Mouse (Mus musculus): Measurements from ENCODE around the gene Treml4.
"Not testable (repeated sequence)": the region's sequence is repeated elsewhere in the genome, so short reads cannot be mapped to it uniquely, and the experiment has no call there.

Treml4 gene

DNA sequence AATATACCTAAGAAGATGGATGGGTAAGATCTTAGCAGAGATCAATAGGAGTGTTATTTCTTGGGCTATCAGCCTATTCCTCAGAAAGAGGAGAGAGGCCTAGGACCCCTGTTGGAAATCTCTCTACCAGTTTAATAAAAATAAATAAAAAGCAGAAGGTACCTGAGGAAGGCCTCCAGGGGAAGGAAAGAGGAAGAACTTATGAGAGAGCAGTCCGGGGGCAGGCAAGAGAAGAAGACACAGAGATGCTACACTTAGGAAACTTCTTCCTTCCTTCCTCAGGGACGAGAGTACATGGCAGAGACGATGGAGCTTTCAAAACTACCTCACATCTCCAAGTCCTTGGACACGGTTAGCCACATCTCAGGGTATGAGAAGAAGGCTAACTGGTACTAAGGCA lies 10.0 kb downstream of the Treml4 start:
- no peak for DNase-seq (ENCODE audit: low read depth, low spot score)

- peak; percentile 86 for DNase-seq (ENCODE audit: low read depth, low spot score)
Observed at GRCm38 (mm10) chr17:48274885-48275284, 10.8 kb downstream of the Treml4 start.

GRCm38 (mm10) chr17:48275736-48276135 lies 11.6 kb downstream of the Treml4 start:
- DNase-seq (ENCODE audit: low read depth, low spot score), result no peak

DNA sequence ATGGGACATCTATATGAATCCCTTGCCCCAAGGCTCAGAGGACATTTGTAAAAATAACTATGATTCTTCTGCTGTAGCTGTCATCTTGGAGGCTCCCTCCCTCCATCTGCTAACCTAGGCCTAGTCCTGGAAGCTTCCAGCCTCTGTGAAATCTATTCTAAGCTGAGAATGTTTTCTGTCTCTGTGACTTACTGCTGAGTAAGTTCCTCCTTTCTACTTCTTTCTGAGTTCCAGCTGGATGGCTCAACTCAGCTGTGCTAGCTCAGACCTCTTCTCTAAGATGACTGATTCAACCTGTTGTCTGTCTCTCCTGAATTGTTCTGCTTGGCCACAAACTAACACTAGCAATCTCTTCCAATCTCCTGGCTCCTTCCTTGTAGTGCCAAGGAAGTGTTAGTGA lies 14.3 kb downstream of the Treml4 start:
- no peak for DNase-seq (ENCODE audit: low read depth, low spot score)

DNA sequence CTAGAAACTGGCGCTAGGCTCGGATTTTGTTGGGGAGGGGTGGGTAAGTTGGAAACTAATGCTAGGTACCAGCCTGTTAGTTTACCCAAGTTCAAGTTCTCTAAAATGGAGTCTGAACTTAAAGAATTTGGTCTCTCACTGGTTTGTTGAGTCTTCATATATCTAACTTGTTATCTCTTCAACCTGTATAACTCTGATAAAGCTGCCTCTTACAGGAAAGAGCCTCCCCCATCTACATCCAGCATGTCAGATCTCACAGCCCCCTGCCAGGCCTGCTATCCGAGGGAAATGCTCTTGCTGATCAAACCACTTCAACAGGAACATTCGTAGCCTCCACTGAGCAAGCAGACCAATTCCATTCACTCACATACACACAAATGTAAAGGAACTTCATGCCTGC lies 14.9 kb downstream of the Treml4 start:
- DNase-seq (ENCODE audit: low read depth, low spot score), result no peak

- DNase-seq (ENCODE audit: low read depth, low spot score), result no peak
Observed at GRCm38 (mm10) chr17:48280943-48281738, 17.0 kb downstream of the Treml4 start.

GRCm38 (mm10) chr17:48281739-48282085 lies 17.6 kb downstream of the Treml4 start:
- no peak for DNase-seq (ENCODE audit: low read depth, low spot score)

- DNase-seq (ENCODE audit: low read depth, low spot score), result no peak
Observed at GRCm38 (mm10) chr17:48286765-48287164, 22.7 kb downstream of the Treml4 start.

GRCm38 (mm10) chr17:48287276-48287675 lies 23.2 kb downstream of the Treml4 start:
- no peak for DNase-seq (ENCODE audit: low read depth, low spot score)

GRCm38 (mm10) chr17:48293500-48294194 lies 29.6 kb downstream of the Treml4 start:
- DNase-seq (ENCODE audit: low read depth, low spot score), result no peak

- peak; percentile 73 for DNase-seq (ENCODE audit: low read depth, low spot score)
Observed at GRCm38 (mm10) chr17:48299203-48299602, 35.1 kb downstream of the Treml4 start, which contains the start of gene Treml2. Gene Treml2, plus strand, starts transcription at chr17:48299498.

DNA sequence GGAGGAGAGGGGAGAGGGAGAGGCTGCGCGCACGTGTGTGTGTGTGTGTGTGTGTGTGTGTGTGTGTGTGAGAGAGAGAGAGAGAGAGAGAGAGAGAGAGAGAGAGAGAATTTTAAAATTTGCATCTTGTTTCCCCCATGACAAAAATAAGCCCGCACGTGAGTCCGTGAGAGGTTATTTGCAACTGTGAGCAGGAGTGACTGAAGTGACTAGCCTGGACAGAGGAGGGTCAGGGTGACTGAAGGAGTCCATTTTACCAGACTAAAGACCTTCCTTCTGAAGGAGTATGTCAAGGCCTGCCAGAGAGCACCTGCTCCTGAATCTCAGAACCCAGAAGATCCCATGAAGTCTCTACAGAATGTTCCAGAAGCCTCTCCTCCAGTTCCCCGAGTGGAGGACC lies 35.7 kb downstream of the Treml4 start:
- DNase-seq (ENCODE audit: low read depth, low spot score), result no peak

DNA sequence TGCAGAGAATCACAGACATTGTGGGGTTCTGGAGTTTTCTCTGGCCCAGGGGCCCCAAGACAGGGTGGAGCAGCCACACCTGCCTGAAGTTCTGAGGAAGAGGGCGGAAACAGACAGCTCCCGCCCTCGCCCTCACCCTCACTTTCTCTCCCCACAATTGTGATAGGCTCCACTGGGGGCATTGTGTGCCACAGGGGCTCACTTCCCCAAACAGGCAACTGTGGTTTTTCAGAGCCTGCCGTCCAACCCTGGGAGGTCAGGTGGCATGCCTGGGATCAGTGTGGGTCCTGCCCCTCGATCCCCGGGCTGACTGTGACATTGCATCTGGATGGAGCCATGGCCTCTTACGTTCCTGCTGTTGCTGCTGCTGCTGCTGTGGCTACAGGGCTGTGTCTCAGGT lies 36.1 kb downstream of the Treml4 start:
- DNase-seq (ENCODE audit: low read depth, low spot score), result peak; percentile 54

GRCm38 (mm10) chr17:48300861-48301260 lies 36.8 kb downstream of the Treml4 start:
- no peak for DNase-seq (ENCODE audit: low read depth, low spot score)

DNA sequence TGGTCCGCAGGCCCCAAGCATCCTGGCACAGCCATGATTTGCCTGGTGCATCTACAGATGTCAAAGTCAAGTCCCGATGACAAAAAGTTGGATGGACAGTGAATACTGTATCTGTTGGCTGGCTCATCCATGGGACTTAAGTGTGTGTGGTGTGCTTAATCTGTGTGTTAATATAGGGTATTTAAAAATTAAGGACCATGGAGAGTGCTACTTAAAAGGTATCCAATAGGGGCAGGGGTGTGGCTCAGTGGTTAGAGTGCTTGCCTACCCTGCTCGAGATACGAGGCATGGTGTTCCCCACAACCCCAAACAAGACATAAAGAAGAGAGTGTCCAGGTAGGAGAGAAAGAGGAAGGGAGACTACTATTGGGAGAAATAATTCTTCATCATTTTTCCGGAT lies 37.7 kb downstream of the Treml4 start:
- no peak for DNase-seq (ENCODE audit: low read depth, low spot score)

- no peak for DNase-seq (ENCODE audit: low read depth, low spot score)
Observed at GRCm38 (mm10) chr17:48312124-48312523, 48.0 kb downstream of the Treml4 start.

- not testable (repeated sequence) for DNase-seq (ENCODE audit: low read depth, low spot score)
Observed at GRCm38 (mm10) chr17:48315905-48316579, 51.9 kb downstream of the Treml4 start, which contains the start of gene B430306N03Rik. Gene B430306N03Rik, plus strand, starts transcription at chr17:48316141.

GRCm38 (mm10) chr17:48318686-48319085 lies 54.6 kb downstream of the Treml4 start:
- DNase-seq (ENCODE audit: low read depth, low spot score), result no peak

GRCm38 (mm10) chr17:48321279-48321678 lies 57.2 kb downstream of the Treml4 start:
- DNase-seq (ENCODE audit: low read depth, low spot score), result no peak

DNA sequence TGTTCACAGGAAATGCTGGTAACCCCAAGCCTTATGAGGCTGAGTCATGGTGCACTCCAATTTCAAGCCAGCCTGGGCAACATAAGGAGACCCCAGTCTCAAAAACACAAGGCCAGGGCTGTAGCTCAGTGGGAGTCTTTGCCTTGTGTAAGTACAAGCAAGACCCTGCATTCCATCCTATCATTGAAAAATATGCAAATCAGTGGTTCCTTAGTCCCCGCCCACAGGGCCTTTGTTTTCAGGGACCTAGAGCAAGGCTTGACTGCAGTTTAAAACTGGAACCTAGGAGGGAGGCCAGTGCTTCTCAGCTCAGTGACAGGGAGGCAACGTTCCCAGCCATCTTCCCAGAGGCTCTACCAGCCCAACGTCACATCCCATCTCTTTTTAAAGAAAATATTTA lies 59.1 kb downstream of the Treml4 start:
- no peak for DNase-seq (ENCODE audit: low read depth, low spot score)

DNA sequence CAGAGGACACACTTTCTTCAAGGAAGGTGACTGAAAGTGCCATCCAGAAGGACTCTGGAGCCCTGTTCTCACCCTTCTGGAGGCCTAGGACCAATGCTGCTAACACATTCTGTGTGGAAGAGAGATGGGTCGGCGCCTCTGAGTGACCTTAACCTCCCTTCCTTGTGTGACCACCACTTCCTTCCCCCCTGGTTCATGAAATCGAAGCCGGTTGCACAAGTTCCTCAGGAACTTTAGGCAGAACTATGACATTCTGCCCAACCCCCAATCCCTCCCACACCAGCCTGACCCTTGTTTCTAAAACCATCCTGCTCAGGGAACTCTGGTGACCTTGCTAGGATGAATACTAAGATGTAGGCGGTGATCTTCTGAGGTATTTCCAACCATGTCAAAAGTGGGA lies 60.2 kb downstream of the Treml4 start:
- no peak for DNase-seq (ENCODE audit: low read depth, low spot score)
